Mouse (Mus musculus) MEL (cell line): ENCODE results near the gene 6430628N08Rik. TPM values are rescaled to one million over a fixed set of nuclear protein-coding genes. Genes with fewer than 3 reads are reported as not detected.
A peak's percentile ranks its signal among the peaks of the same experiment; 100 is the strongest.

Experiments used
- DNase-seq: peaks from one replicate; pipeline ENCODE4 v3.0.0; 2011; ENCODE audit warnings: low read depth, low spot score
- H3K27ac ChIP-seq: 2 replicates; pipeline ENCODE4 v1.5.1; 2012; ENCODE audit warnings: low read depth, mild to moderate bottlenecking, control low read depth, low read length, moderate library complexity; ENCODE audit not compliant: control insufficient read depth
- H3K27me3 ChIP-seq, 2 experiments: fragments of 150-350 bp in 1 of 2; sonication (generic) in 1 of 2; 2 replicates each; pipeline ENCODE4 v1.6.1; 2012; ENCODE audit warnings: low read length in 2 of 2, mild to moderate bottlenecking in 2 of 2, improper control_type of control experiment in 1 of 2, moderate library complexity in 1 of 2; ENCODE audit not compliant: insufficient read depth in 2 of 2, control insufficient read depth in 1 of 2
- H3K36me3 ChIP-seq, 2 experiments: 2 replicates each; pipeline ENCODE4 v1.6.1; 2012 to 2014; ENCODE audit warnings: low read length in 2 of 2, improper control_type of control experiment in 1 of 2, inconsistent platforms in 1 of 2, mild to moderate bottlenecking in 1 of 2; ENCODE audit not compliant: insufficient read depth in 2 of 2, control insufficient read depth in 1 of 2
- H3K4me1 ChIP-seq, 2 experiments: fragments of 150-350 bp in 1 of 2; sonication (generic) in 1 of 2; 2 replicates each; pipeline ENCODE4 v1.6.1; 2012; ENCODE audit warnings: low read length in 2 of 2, improper control_type of control experiment in 1 of 2, mild to moderate bottlenecking in 1 of 2; ENCODE audit not compliant: insufficient read depth in 2 of 2, control insufficient read depth in 1 of 2
- H3K4me3 ChIP-seq, 2 experiments: fragments of 150-350 bp in 1 of 2; sonication (generic) in 1 of 2; 2 replicates each; pipeline ENCODE4 v1.5.1; 2012; ENCODE audit warnings: low read depth in 2 of 2, low read length in 2 of 2, mild to moderate bottlenecking in 2 of 2, moderate library complexity in 2 of 2, control low read depth in 1 of 2, improper control_type of control experiment in 1 of 2; ENCODE audit not compliant: control insufficient read depth in 1 of 2, insufficient read depth in 1 of 2
- H3K79me2 ChIP-seq: 2 replicates; pipeline ENCODE4 v1.6.1; 2012; ENCODE audit warnings: mild to moderate bottlenecking, low read length, moderate library complexity; ENCODE audit not compliant: control insufficient read depth, poor library complexity, insufficient read depth
- H3K9ac ChIP-seq: 2 replicates; pipeline ENCODE4 v1.6.1; 2012; ENCODE audit warnings: low read depth, mild to moderate bottlenecking, control low read depth, low read length, moderate library complexity; ENCODE audit not compliant: control insufficient read depth, poor library complexity, severe bottlenecking
- H3K9me3 ChIP-seq: fragments of 150-350 bp; sonication (generic); replicated peaks from 2 replicates; pipeline ENCODE4 v1.6.1; 2012; ENCODE audit warnings: mild to moderate bottlenecking, low read length, improper control_type of control experiment, moderate library complexity; ENCODE audit not compliant: insufficient read depth
- CHD1 ChIP-seq: IDR thresholded peaks from 2 replicates; pipeline ENCODE4 v1.6.1; 2012; ENCODE audit warnings: low read depth, mild to moderate bottlenecking, inconsistent platforms, low read length, improper control_type of control experiment
- CHD2 ChIP-seq: IDR thresholded peaks from 2 replicates; pipeline ENCODE4 v1.6.1; 2011; ENCODE audit warnings: low read length, improper control_type of control experiment
- CTCF ChIP-seq, 3 experiments: IDR thresholded peaks in 2 of 3; conservative IDR thresholded peaks in 1 of 3; 2 replicates each; pipeline ENCODE4 v1.5.1; 2011 to 2012; ENCODE audit warnings: low read length in 3 of 3, low read depth in 2 of 3, mild to moderate bottlenecking in 2 of 3, improper control_type of control experiment in 1 of 3, inconsistent platforms in 1 of 3, mixed read lengths in 1 of 3, moderate library complexity in 1 of 3; ENCODE audit not compliant: control insufficient read depth in 1 of 3, insufficient read depth in 1 of 3, poor library complexity in 1 of 3, severe bottlenecking in 1 of 3
- ELF1 ChIP-seq: IDR thresholded peaks from 2 replicates; pipeline ENCODE4 v1.6.1; 2014; ENCODE audit warnings: low read depth, mild to moderate bottlenecking, inconsistent platforms, low read length, improper control_type of control experiment, moderate library complexity
- EP300 ChIP-seq, 2 experiments: IDR thresholded peaks; 2 replicates each; pipeline ENCODE4 v1.6.1; 2011; ENCODE audit warnings: improper control_type of control experiment in 2 of 2, low read length in 2 of 2, low read depth in 1 of 2, mild to moderate bottlenecking in 1 of 2
- GABPA ChIP-seq: IDR thresholded peaks from 2 replicates; pipeline ENCODE4 v1.6.1; 2012; ENCODE audit warnings: low read depth, mild to moderate bottlenecking, inconsistent platforms, low read length, improper control_type of control experiment, moderate library complexity
- HCFC1 ChIP-seq: IDR thresholded peaks from 2 replicates; pipeline ENCODE4 v1.6.1; 2012; ENCODE audit warnings: low read depth, mild to moderate bottlenecking, inconsistent platforms, low read length, improper control_type of control experiment, moderate library complexity
- JUND ChIP-seq: IDR thresholded peaks from 2 replicates; pipeline ENCODE4 v1.6.1; 2011; ENCODE audit warnings: low read depth, mild to moderate bottlenecking, improper control_type of control experiment, low read length
- KAT2A ChIP-seq: conservative IDR thresholded peaks from 2 replicates; pipeline ENCODE4 v1.6.1; 2012; ENCODE audit warnings: low read depth, low read length, improper control_type of control experiment, inconsistent platforms
- MEF2A ChIP-seq: IDR thresholded peaks from 2 replicates; pipeline ENCODE4 v1.6.1; 2014; ENCODE audit warnings: low read depth, mild to moderate bottlenecking, inconsistent platforms, low read length, improper control_type of control experiment; ENCODE audit not compliant: poor library complexity, insufficient replicate concordance, severe bottlenecking; ENCODE audit errors: extremely low read depth
- MXI1 ChIP-seq: IDR thresholded peaks from 2 replicates; pipeline ENCODE4 v1.6.1; 2011; ENCODE audit warnings: mild to moderate bottlenecking, low read depth, low read length, improper control_type of control experiment
- NRF1 ChIP-seq: IDR thresholded peaks from 2 replicates; pipeline ENCODE4 v1.6.1; 2014; ENCODE audit warnings: low read depth, mild to moderate bottlenecking, inconsistent platforms, low read length, improper control_type of control experiment, moderate library complexity; ENCODE audit not compliant: poor library complexity, insufficient read depth, severe bottlenecking
- POLR2A ChIP-seq, 2 experiments: IDR thresholded peaks; 2 replicates each; pipeline ENCODE4 v1.6.1; 2011 to 2012; ENCODE audit warnings: low read length in 2 of 2, mild to moderate bottlenecking in 2 of 2, control low read depth in 1 of 2, improper control_type of control experiment in 1 of 2, low read depth in 1 of 2, moderate library complexity in 1 of 2; ENCODE audit not compliant: control insufficient read depth in 1 of 2, insufficient read depth in 1 of 2, poor library complexity in 1 of 2
- POLR2AphosphoS5 ChIP-seq: IDR thresholded peaks from 2 replicates; pipeline ENCODE4 v1.6.1; 2012; ENCODE audit warnings: low read depth, borderline replicate concordance, mild to moderate bottlenecking, inconsistent platforms, low read length, moderate library complexity, mixed read lengths
- RCOR1 ChIP-seq: IDR thresholded peaks from 2 replicates; pipeline ENCODE4 v1.6.1; 2012; ENCODE audit warnings: low read depth, mild to moderate bottlenecking, inconsistent platforms, low read length, improper control_type of control experiment
- SMC3 ChIP-seq: IDR thresholded peaks from 2 replicates; pipeline ENCODE4 v1.6.1; 2011; ENCODE audit warnings: low read depth, low read length, improper control_type of control experiment
- TAL1 ChIP-seq: IDR thresholded peaks from 2 replicates; pipeline ENCODE4 v1.6.1; 2012; ENCODE audit warnings: mild to moderate bottlenecking, inconsistent platforms, low read length, moderate library complexity, mixed read lengths
- TCF12 ChIP-seq: IDR thresholded peaks from 2 replicates; pipeline ENCODE4 v1.6.1; 2014; ENCODE audit warnings: low read depth, mild to moderate bottlenecking, inconsistent platforms, low read length, improper control_type of control experiment, moderate library complexity
- UBTF ChIP-seq: IDR thresholded peaks from 2 replicates; pipeline ENCODE4 v1.6.1; 2012; ENCODE audit warnings: low read depth, mild to moderate bottlenecking, inconsistent platforms, low read length, improper control_type of control experiment, moderate library complexity, borderline replicate concordance; ENCODE audit not compliant: insufficient read depth
- USF2 ChIP-seq, 2 experiments: IDR thresholded peaks; 2 replicates each; pipeline ENCODE4 v1.6.1; 2011 to 2012; ENCODE audit warnings: improper control_type of control experiment in 2 of 2, low read length in 2 of 2, borderline replicate concordance in 1 of 2, inconsistent platforms in 1 of 2, low read depth in 1 of 2, mild to moderate bottlenecking in 1 of 2; ENCODE audit not compliant: insufficient read depth in 1 of 2
- ZC3H11A ChIP-seq: IDR thresholded peaks from 2 replicates; pipeline ENCODE4 v1.6.1; 2012; ENCODE audit warnings: low read depth, mild to moderate bottlenecking, inconsistent platforms, low read length, improper control_type of control experiment
- ZKSCAN1 ChIP-seq: IDR thresholded peaks from 2 replicates; pipeline ENCODE4 v1.6.1; 2012; ENCODE audit warnings: low read depth, mild to moderate bottlenecking, inconsistent platforms, low read length, improper control_type of control experiment, moderate library complexity
- ZMIZ1 ChIP-seq: IDR thresholded peaks from 2 replicates; pipeline ENCODE4 v1.6.1; 2012; ENCODE audit warnings: low read depth, mild to moderate bottlenecking, inconsistent platforms, low read length, improper control_type of control experiment, moderate library complexity
- polyA plus RNA-seq, 2 experiments: library from polyadenylated mRNA; stranded (reverse) in 1 of 2; unstranded in 1 of 2; fragments of >175 nt in 1 of 2; fragments of >200 nt in 1 of 2; gene quantifications; 2 replicates each; pipeline versions ENCODE4 v1.2.1 to v1.2.4; 2012; ENCODE audit warnings: low replicate concordance in 2 of 2, low read depth in 1 of 2; ENCODE audit not compliant: insufficient read length in 2 of 2, insufficient read depth in 1 of 2, missing spikeins in 1 of 2
- total RNA-seq: library from RNA; depleted of rRNA; stranded (reverse); fragments of 300-350 nt; gene quantifications from 2 replicates; pipeline ENCODE4 v1.2.3, GENCODE M21; 2012

6430628N08Rik gene
- total and polyA plus RNA-seq, 3 experiments = not detected

DNA sequence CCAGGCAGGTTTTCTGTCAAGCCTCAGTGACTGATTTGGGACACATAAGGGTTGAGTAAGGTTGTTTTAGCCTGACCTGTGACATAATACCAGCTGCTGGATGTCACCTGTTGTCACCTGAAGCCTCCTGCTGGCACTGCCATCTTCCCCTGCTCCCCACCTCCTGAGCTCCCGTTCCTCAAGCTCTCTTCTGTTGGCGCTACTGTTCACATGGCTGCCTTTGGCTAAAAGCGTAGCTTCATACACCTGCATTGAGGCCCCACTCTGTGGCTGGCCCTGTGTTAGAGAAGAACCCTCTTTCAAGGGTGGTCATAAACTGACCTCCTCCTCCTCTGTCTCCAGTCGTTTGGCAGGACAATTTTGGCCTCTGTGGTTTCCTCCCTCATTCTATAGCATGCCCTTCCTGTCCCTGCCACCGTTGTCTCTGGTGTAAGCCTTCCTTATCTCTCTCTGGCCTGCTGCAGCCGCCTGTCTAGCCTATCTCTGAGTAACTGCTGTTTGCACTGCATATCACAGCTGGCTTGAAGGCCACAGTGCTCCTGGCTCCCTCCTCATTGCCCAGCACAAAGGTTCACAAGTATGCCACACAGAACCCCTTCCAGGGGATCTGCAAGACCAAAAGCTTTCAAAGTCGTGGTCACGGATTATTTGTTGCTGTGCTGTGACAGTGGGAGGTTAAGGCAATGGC is 41.3 kb upstream of the 6430628N08Rik start (continued):
- TF ChIP-seq HCFC1 (0 out of 2 replicates have a peak, but pooled peaks have one; percentile 47), ZKSCAN1 (no peak), NRF1 (no peak), JUND (peak; percentile 58; the same call in 1 of the 2 replicates), RCOR1 (peak; percentile 91), TAL1 (peak; percentile 100), TCF12 (peak; percentile 100), CTCF (IDR thresholded peaks at IDR 0.05 in 2 of 3, conservative IDR thresholded peaks at IDR 0.05 in 1 of 3; ENCODE audit: control insufficient read depth in 1 of 3, insufficient read depth in 1 of 3, low read depth in 2 of 3, low read length in 3 of 3, poor library complexity in 1 of 3, severe bottlenecking in 1 of 3) (no peak), CHD2 (peak; percentile 14; the same call in 1 of the 2 replicates)

DNA sequence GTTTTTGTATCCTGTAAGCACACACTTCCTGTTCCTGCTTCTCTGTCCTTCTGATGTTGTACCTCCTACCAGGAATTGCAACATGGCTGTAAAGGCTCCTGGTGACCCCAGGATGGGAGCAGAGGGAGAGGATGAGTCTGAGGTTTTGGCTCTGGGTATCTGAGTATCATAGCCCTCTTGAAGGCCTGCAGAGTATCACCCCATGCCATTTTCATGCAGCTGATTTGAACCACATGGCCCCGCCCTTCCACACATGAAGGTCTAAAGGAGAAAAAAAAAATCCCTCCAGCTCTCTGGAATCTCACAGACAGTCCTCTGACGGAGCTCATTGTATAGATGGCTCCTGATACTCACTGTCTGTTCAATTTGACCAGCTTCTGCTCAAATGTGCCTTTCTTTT is 40.4 kb upstream of the 6430628N08Rik start:
- H3K27me3 ChIP-seq = no peaks in the 10 kb centered on the region
- no peak overlapping the region for H3K4me3 ChIP-seq
- peaks cover 29 to 43% of the 10 kb centered on the region in 2 experiments for H3K4me1 ChIP-seq
- DNase-seq = no peak
- H3K27ac ChIP-seq = peak overlapping the region; percentile 50; the same call in 1 of the 2 replicates
- no peak for TF ChIP-seq SMC3
- no peak for TF ChIP-seq MXI1
- no peak for TF ChIP-seq JUND
- 0 out of 2 replicates have a peak, but pooled peaks have one; percentile 24 for TF ChIP-seq ELF1
- no peak for TF ChIP-seq USF2 (IDR thresholded peaks at IDR 0.05; ENCODE audit: borderline replicate concordance in 1 of 2, insufficient read depth in 1 of 2, low read depth in 1 of 2, low read length in 2 of 2)
- TF ChIP-seq UBTF = no peak
- H3K9ac ChIP-seq = peak overlapping the region; percentile 3; the same call in 1 of the 2 replicates
- peaks cover 6 to 41% of the 10 kb centered on the region in 2 experiments for H3K36me3 ChIP-seq
- H3K9me3 ChIP-seq = no peaks in the 10 kb centered on the region
- H3K79me2 ChIP-seq = no peaks in the 10 kb centered on the region

DNA sequence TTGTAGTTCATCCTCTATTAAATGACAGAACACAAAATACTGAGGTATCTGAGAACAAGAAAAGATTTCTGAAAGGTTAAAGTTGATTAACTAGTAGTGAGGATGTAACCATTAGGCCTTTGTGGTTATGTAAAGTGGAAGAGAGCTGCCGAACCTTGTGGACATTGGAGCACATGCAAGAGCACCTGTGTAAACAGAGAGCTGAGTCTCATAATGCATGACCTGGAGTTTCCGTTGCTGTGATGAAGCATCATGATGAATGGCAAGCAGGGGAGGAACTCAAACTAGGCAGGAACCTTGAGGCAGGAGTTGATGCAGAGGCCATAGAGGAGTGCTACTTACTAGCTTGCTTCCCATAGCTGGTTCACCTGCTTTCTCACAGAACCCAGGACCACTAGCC is 39.8 kb upstream of the 6430628N08Rik start:
- H3K9ac ChIP-seq = no peak overlapping the region
- no peak overlapping the region for H3K27ac ChIP-seq

More for the DNA sequence above, 39.8 kb upstream of the 6430628N08Rik start:
- H3K36me3 ChIP-seq = peaks cover 6 to 45% of the 10 kb centered on the region in 2 experiments
- no peak for TF ChIP-seq USF2 (IDR thresholded peaks at IDR 0.05; ENCODE audit: borderline replicate concordance in 1 of 2, insufficient read depth in 1 of 2, low read depth in 1 of 2, low read length in 2 of 2)
- no peak for TF ChIP-seq KAT2A
- TF ChIP-seq ZC3H11A = no peak
- TF ChIP-seq UBTF = no peak
- no peak for TF ChIP-seq SMC3
- no peak for TF ChIP-seq GABPA
- TF ChIP-seq RCOR1 = no peak
- no peak for TF ChIP-seq HCFC1
- TF ChIP-seq ZMIZ1 = no peak
- no peak for TF ChIP-seq CHD1
- no peak for TF ChIP-seq NRF1
- TF ChIP-seq MEF2A = no peak
- no peak for TF ChIP-seq EP300 (IDR thresholded peaks at IDR 0.05; ENCODE audit: low read depth in 1 of 2, low read length in 2 of 2)
- no peak for TF ChIP-seq MXI1
- no peak for TF ChIP-seq CHD2
- TF ChIP-seq POLR2AphosphoS5 = no peak
- TF ChIP-seq POLR2A (IDR thresholded peaks at IDR 0.05; ENCODE audit: control insufficient read depth in 1 of 2, insufficient read depth in 1 of 2, low read depth in 1 of 2, low read length in 2 of 2, poor library complexity in 1 of 2) = no peak
- TF ChIP-seq, all 39 proteins: peak for 0
- Histone ChIP-seq H3K9me3 (no peaks in the 10 kb centered on the region), H3K79me2 (no peaks in the 10 kb centered on the region), H3K4me3 (no peak overlapping the region), H3K27me3 (no peaks in the 10 kb centered on the region), H3K4me1 (peaks cover 32 to 47% of the 10 kb centered on the region in 2 experiments)
- DNase-seq = no peak
